Mouse (Mus musculus) hindlimb bud, embryonic 11.5 days (tissue): Measurements from ENCODE around the gene Olfr57.
"Not testable (repeated sequence)": the region's sequence is repeated elsewhere in the genome, so short reads cannot be mapped to it uniquely, and the experiment has no call there.

Experiments
- DNase-seq: peaks from one replicate; pipeline ENCODE4 v3.0.0-alpha.2; 2012; ENCODE audit warnings: low read depth, low spot score; ENCODE audit errors: extremely low spot score

The Olfr57 gene

DNA sequence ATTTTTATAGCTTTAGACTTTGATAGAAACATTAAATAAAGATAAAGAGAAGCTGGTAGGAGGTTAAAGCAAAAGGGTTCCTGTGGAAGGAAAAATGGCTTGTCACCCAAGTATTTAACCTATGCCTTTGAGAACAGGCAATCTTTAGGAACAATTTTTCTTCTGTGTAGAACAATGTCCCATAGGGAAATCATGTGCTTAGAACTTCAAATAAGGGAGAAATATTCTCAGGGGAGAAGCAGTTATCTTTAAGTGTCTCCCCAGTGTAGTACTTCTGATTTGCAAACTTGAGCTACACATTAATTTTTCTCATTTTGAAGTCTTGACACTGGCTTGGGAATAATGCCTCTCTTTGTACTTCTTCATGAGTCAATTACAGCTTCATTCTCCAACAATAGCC is at the start of gene Olfr57:
Gene Olfr57 (plus strand): TSS at position 301 of the 400 bp plus-strand sequence.
- no peak for DNase-seq

DNA sequence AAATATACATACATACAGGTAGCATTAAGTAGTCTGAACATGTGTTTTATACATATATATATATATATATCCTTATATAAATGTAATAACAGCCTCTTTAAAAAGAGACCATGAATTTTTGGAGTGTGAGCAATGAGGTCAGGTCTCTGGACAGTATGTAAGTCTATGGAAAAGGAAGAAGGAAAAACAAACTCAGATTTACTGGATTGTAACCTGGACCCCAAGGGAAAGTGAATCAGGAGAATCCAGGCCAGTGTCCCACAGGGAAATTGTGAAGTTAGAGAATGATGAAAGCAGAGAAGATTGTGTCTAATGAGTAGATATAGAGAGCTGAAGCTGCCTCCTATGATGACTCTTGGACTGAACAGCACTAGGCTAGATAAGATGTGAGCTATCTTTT is 47.8 kb upstream of the Olfr57 start, which contains the start of gene Olfr1352:
Gene Olfr1352 (plus strand): TSS at position 301 of the 400 bp plus-strand sequence.
- DNase-seq, result no peak

DNA sequence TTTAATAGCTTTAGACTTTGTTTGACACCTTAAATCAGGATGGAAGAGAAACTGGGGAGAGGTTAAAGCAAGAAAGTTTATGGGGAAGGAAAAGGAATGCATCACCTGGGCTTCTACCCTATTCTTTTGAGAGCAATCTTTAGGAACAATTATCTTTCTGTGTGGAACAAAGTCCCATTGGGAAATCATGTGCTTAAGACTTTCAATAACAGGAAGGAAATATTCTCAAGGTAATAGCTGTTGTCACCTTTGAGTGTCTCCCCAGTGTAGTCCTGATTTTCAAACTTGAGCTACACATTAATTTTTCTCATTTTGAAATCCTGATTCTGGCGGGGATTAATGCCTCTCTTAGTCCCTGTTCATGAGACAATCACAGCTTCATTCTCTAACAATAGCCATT is 16.4 kb upstream of the Olfr57 start, which contains the start of gene Olfr1351:
Gene Olfr1351 (plus strand): TSS at position 301 of the 400 bp plus-strand sequence.
- DNase-seq, result no peak

GRCm38 (mm10) chr10:79042457-79042856 is 13.9 kb downstream of the Olfr57 start:
- DNase-seq, result not testable (repeated sequence)

DNA sequence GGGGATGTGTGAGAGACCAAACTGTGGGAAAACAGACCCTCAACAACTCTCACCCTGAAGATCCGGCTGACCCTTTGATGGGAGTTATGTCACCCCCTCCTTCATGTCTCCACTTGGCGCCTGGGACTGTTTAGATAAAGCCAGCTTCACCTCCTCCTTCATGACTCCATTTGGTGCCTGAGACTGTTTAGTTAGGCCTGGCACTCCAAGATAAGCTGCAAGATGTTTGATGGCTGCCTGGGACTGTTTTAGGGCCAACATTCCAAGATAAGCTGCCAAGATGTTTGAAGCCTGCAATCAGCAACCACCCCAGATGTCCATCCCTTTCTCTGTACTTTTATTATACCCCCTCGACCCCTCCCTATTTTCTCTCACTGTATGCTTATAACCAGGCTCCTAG is 28.8 kb downstream of the Olfr57 start:
- not testable (repeated sequence) for DNase-seq
